Mouse (Mus musculus) adrenal gland, postnatal 25 days (tissue): Measurements from ENCODE around the gene Vmn2r12. TPM values are rescaled to one million over a fixed set of nuclear protein-coding genes. Genes with fewer than 3 reads are reported as not detected.
"Not testable (repeated sequence)": the region's sequence is repeated elsewhere in the genome, so short reads cannot be mapped to it uniquely, and the experiment has no call there.

Experiments used
- DNase-seq: peaks from one replicate; pipeline ENCODE4 v3.0.0; 2021; ENCODE audit warnings: mixed read lengths
- long read RNA-seq: library from polyadenylated mRNA; stranded (forward); transcript quantifications from one replicate; pipeline ENCODE4 v2.0.0, GENCODE M21; 2021
- total RNA-seq: library from RNA; stranded (reverse); gene quantifications from 2 replicates; pipeline ENCODE4 v1.2.3, GENCODE M21; 2021

Vmn2r12 gene
- not detected in 2 replicates for total RNA-seq
- long read RNA-seq, result 0 reads

- not testable (repeated sequence) for DNase-seq
Observed at GRCm38 (mm10) chr5:109097850-109098249, at the start of gene Vmn2r12. Gene Vmn2r12 (minus strand): TSS chr5:109097950.

DNA sequence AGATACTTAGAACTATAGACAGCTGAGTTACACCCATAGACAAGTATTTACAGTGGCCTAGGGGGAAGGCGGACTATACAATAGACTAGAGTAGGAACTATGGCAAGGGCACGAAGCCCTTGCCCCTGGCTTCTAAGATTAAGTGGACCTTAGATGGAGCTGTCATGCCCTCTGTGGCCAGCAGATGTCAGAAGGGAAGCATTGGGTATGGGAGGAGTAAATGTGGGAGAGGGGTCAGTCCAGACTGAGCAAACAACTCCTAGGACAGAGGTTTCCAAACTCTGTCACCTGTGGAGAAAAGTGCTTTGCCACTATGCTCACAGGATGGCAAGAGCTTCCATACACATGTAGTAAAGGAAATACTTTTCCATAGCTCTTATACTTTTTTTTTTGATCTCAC is 41.8 kb upstream of the Vmn2r12 start:
- DNase-seq, result peak; percentile 10

- DNase-seq, result no peak
Observed at GRCm38 (mm10) chr5:109136731-109137130, 39.0 kb upstream of the Vmn2r12 start.

- DNase-seq, result not testable (repeated sequence)
Observed at GRCm38 (mm10) chr5:109096482-109096881, 1.3 kb downstream of the Vmn2r12 start.

- peak; percentile 1 for DNase-seq
Observed at GRCm38 (mm10) chr5:109072016-109072415, 25.7 kb downstream of the Vmn2r12 start.

- DNase-seq, result not testable (repeated sequence)
Observed at GRCm38 (mm10) chr5:109059469-109059868, 38.3 kb downstream of the Vmn2r12 start, which contains the start of gene Vmn2r11. Gene Vmn2r11 (minus strand): TSS chr5:109059569.

DNA sequence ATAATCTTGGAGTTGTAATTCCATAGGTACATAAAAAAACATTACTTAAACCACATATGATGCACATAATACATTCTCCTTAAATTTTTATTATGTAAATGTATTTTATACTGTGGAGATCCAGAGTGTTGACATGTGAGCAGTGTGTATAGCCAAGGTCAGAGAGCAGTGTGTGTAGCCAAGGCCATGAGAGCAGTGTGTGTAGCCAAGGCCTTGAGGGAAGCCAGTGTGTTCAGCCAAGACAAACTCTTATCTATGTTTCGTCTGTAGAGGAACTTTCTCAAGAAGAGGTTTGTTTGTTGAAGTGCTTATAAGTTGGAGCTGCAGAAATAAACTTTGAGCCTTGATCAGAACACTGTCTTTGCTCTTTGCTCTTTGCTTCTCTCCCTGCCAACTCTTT is 42.5 kb downstream of the Vmn2r12 start:
- DNase-seq, result no peak

Other genes starting within 250 kb of the Vmn2r12 start
- not detected in 2 replicates for gene Vmn2r9, start 245.3 kb downstream of the Vmn2r12 start, total RNA-seq
- not detected in 2 replicates for gene Vmn2r10, start 91.4 kb downstream of the Vmn2r12 start, total RNA-seq
- gene Vmn2r11, start 38.4 kb downstream of the Vmn2r12 start, total RNA-seq, result not detected in 2 replicates
- gene Vmn2r13, start 94.2 kb upstream of the Vmn2r12 start, total RNA-seq, result 0.21 TPM in 1 of 2 replicates, not detected in the other
- not detected in 2 replicates for gene Vmn2r14, start 126.8 kb upstream of the Vmn2r12 start, total RNA-seq
- gene Vmn2r15, start 199.7 kb upstream of the Vmn2r12 start, total RNA-seq, result not detected in 2 replicates
- gene Vmn2r16, start 232.2 kb upstream of the Vmn2r12 start, total RNA-seq, result not detected in 2 replicates